Mouse (Mus musculus): ENCODE data around the gene Syn2. TPM values are rescaled to one million over a fixed set of nuclear protein-coding genes. Genes with fewer than 3 reads are reported as not detected.
A peak's percentile ranks its signal among the peaks of the same experiment; 100 is the strongest.

Syn2 gene
- total and polyA plus RNA-seq, 3 experiments: 4.4 to 5.4 (median 4.5) TPM

DNA sequence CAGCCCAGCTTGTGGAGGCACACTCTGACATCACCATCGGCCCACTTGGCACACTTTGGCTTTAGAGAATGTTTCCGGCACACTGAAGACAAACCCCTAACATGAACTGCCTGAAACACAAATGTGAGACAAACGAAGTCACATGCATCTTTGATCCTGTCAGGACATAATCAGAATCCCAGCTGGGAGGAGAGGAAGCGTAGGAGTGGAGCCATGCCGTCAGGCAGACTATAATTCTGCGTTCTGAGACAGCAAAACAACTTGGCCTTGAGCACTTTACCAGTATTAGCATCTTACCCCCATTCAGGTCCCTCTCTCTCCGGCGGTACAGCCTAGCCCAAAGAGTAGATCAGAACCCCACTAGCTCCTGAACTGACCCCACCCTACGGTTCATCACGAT lies 138.6 kb downstream of the Syn2 start:
- H3K36me3 ChIP-seq (ENCODE audit: control insufficient read depth, insufficient read depth, low read length): no peaks in the 10 kb centered on the region; the same call in 1 of the 2 replicates
- H3K27ac ChIP-seq: peak overlapping the region; percentile 85
- peak; percentile 96 for TF ChIP-seq EP300 (IDR thresholded peaks at IDR 0.05; ENCODE audit: insufficient read depth, low read depth, low read length)
- no peak for TF ChIP-seq CTCF (IDR thresholded peaks at IDR 0.05)
- TF ChIP-seq POLR2A (IDR thresholded peaks at IDR 0.05; ENCODE audit: insufficient read depth, low read depth, low read length): 0 out of 2 replicates have a peak, but pooled peaks have one; percentile 35
- H3K27me3 ChIP-seq (ENCODE audit: control insufficient read depth, insufficient read depth, low read length): no peaks in the 10 kb centered on the region
- H3K4me3 ChIP-seq: no peak overlapping the region
- intact Hi-C loops (cut with DNase I): loop anchor here (2.0 to 5.0 kb wide), 2 partner anchors 71 to 154 kb away; no protein-coding TSS in a partner anchor
- peaks cover 21% of the 10 kb centered on the region for H3K4me1 ChIP-seq (ENCODE audit: control insufficient read depth, insufficient read depth, low read length)
- H3K79me2 ChIP-seq (replicated peaks; ENCODE audit: control insufficient read depth, insufficient read depth, low read length): no peaks in the 10 kb centered on the region
- no peak overlapping the region; the same call in 1 of the 2 replicates for H3K9ac ChIP-seq (ENCODE audit: low read depth, low read length)
- DNase-seq: peak; percentile 60
- 58% methylated on average over 10 of the region's 10 CpGs for WGBS

DNA sequence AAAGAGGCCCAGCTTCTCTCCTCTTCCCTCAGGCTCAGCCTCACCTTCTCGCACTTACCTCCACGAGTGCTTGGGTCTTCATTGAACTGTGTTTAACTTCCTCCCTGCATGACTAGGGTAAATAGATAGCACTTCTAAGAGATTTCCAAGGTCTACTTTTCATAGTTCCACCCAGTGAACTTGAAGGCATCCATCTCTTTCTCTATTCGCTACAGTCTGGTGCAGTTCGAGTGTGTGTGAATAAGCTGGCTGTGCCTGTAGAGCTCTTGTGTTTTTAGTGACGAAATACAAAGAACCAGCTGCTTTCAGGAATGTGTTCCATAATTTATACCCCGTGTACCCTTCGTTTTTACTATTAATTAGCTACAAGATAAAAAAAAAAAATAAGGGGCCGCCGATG lies 140.0 kb downstream of the Syn2 start:
- no peak overlapping the region for H3K9ac ChIP-seq (ENCODE audit: low read depth, low read length)
- TF ChIP-seq POLR2A (IDR thresholded peaks at IDR 0.05; ENCODE audit: insufficient read depth, low read depth, low read length) (no peak), EP300 (IDR thresholded peaks at IDR 0.05; ENCODE audit: insufficient read depth, low read depth, low read length) (no peak), CTCF (IDR thresholded peaks at IDR 0.05) (no peak)
- DNase-seq: no peak
- no peaks in the 10 kb centered on the region for H3K27me3 ChIP-seq (ENCODE audit: control insufficient read depth, insufficient read depth, low read length)
- no peak overlapping the region for H3K27ac ChIP-seq
- 84% methylated on average over 9 of the region's 9 CpGs for WGBS
- intact Hi-C loops (cut with DNase I): loop anchor here (5.0 kb wide), 2 partner anchors 43 to 153 kb away; no protein-coding TSS in a partner anchor
- no peaks in the 10 kb centered on the region for H3K79me2 ChIP-seq (replicated peaks; ENCODE audit: control insufficient read depth, insufficient read depth, low read length)
- H3K36me3 ChIP-seq (ENCODE audit: control insufficient read depth, insufficient read depth, low read length): no peaks in the 10 kb centered on the region; the same call in 1 of the 2 replicates
- H3K4me1 ChIP-seq (ENCODE audit: control insufficient read depth, insufficient read depth, low read length): peaks cover 19% of the 10 kb centered on the region
- no peak overlapping the region for H3K4me3 ChIP-seq

- Histone ChIP-seq H3K27ac (no peak overlapping the region), H3K27me3 (ENCODE audit: control insufficient read depth, insufficient read depth, low read length) (no peaks in the 10 kb centered on the region), H3K9ac (ENCODE audit: low read depth, low read length) (no peak overlapping the region), H3K79me2 (replicated peaks; ENCODE audit: control insufficient read depth, insufficient read depth, low read length) (no peaks in the 10 kb centered on the region), H3K4me1 (ENCODE audit: control insufficient read depth, insufficient read depth, low read length) (peaks cover 16% of the 10 kb centered on the region), H3K36me3 (ENCODE audit: control insufficient read depth, insufficient read depth, low read length) (no peaks in the 10 kb centered on the region; the same call in 1 of the 2 replicates), H3K4me3 (no peak overlapping the region)
- WGBS: 95% methylated on average over 10 of the region's 10 CpGs
- no peak for DNase-seq
- TF ChIP-seq CTCF (IDR thresholded peaks at IDR 0.05): no peak
- intact Hi-C loops (cut with DNase I): loop anchor here (5.0 kb wide), 1 partner anchor 42 kb away; no protein-coding TSS in a partner anchor
Measured at GRCm38 (mm10) chr6:115275116-115275815, 140.6 kb downstream of the Syn2 start.

DNA sequence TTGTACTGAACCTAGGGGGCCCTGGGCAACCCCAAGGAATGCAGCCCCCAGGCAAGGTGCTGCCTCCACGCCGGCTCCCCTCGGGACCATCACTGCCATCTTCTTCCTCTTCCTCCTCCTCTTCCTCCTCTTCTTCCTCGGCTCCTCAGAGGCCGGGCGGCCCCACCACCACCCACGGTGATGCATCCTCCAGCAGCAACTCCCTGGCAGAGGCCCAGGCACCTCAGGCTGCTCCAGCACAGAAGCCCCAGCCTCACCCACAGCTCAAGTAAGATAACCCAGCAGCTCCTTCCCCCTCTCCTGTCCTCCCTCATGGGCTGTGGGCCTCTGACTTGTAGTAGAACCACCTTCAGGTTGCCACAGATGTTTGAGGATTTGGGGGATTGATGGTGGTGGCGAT lies 143.4 kb downstream of the Syn2 start:
- Histone ChIP-seq H3K79me2 (replicated peaks; ENCODE audit: control insufficient read depth, insufficient read depth, low read length) (no peaks in the 10 kb centered on the region), H3K4me1 (ENCODE audit: control insufficient read depth, insufficient read depth, low read length) (peaks cover 1% of the 10 kb centered on the region), H3K27me3 (ENCODE audit: control insufficient read depth, insufficient read depth, low read length) (no peaks in the 10 kb centered on the region), H3K9ac (ENCODE audit: low read depth, low read length) (no peak overlapping the region), H3K4me3 (no peak overlapping the region), H3K27ac (no peak overlapping the region), H3K36me3 (ENCODE audit: control insufficient read depth, insufficient read depth, low read length) (no peaks in the 10 kb centered on the region)
- WGBS: 46% methylated on average over 8 of the region's 8 CpGs
- DNase-seq: no peak
- intact Hi-C loops (cut with DNase I): loop anchor here (5.0 kb wide), 1 partner anchor 39 kb away; no protein-coding TSS in a partner anchor
- TF ChIP-seq POLR2A (IDR thresholded peaks at IDR 0.05; ENCODE audit: insufficient read depth, low read depth, low read length) (no peak), EP300 (IDR thresholded peaks at IDR 0.05; ENCODE audit: insufficient read depth, low read depth, low read length) (no peak), CTCF (IDR thresholded peaks at IDR 0.05) (no peak)

DNA sequence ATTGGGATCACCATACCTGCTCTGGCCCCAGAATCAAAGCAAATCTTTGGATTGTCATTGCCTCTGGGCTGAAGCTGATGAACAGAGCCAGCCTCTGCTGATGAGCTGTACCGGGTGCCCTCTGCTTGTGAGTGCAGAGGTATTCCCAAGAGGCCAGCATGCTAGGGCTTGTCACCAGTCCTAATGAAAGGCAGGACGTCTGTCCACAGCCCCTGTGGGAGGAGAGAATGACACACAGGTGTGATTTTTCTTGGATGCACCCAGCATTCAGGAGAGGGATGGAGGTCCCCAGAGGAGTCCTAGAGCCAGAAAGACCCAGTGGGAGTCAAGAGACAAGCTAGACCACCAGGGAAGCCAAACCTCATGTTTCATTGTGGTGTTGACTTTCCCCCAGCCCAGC lies 144.9 kb downstream of the Syn2 start:
- no peaks in the 10 kb centered on the region for H3K79me2 ChIP-seq (replicated peaks; ENCODE audit: control insufficient read depth, insufficient read depth, low read length)
- no peaks in the 10 kb centered on the region for H3K27me3 ChIP-seq (ENCODE audit: control insufficient read depth, insufficient read depth, low read length)
- WGBS: 63% methylated on average over 2 of the region's 2 CpGs

DNA sequence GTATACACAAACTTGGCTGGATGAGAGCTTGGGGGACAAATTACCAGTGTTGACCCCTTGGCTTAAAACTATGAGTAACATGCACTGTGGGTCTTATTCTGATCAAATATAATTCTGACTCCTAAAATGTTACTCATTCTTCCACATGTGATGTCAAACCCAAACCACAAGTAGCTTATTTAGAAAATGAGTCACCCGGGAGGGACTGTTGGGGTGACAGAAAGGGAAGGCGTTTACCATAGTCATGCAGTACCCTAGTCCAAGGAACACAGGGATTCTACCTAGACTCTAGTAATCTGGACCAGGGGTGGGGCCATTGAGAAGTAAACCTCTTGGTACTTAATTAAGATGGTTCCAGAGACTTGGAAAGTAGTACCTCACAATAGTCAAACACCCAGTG lies 149.5 kb downstream of the Syn2 start:
- no peaks in the 10 kb centered on the region; the same call in 1 of the 2 replicates for H3K36me3 ChIP-seq (ENCODE audit: control insufficient read depth, insufficient read depth, low read length)
- H3K79me2 ChIP-seq (replicated peaks; ENCODE audit: control insufficient read depth, insufficient read depth, low read length): no peaks in the 10 kb centered on the region
- no peak overlapping the region for H3K27ac ChIP-seq
- peaks cover 1% of the 10 kb centered on the region for H3K4me1 ChIP-seq (ENCODE audit: control insufficient read depth, insufficient read depth, low read length)
- no peak overlapping the region for H3K4me3 ChIP-seq
- no peak overlapping the region for H3K9ac ChIP-seq (ENCODE audit: low read depth, low read length)
- intact Hi-C loops (cut with DNase I): loop anchor here (5.0 kb wide), 1 partner anchor 48 kb away; no protein-coding TSS in a partner anchor
- TF ChIP-seq POLR2A (IDR thresholded peaks at IDR 0.05; ENCODE audit: insufficient read depth, low read depth, low read length) (no peak), CTCF (IDR thresholded peaks at IDR 0.05) (no peak), EP300 (IDR thresholded peaks at IDR 0.05; ENCODE audit: insufficient read depth, low read depth, low read length) (no peak)
- no peak for DNase-seq
- no peaks in the 10 kb centered on the region for H3K27me3 ChIP-seq (ENCODE audit: control insufficient read depth, insufficient read depth, low read length)
- 85% methylated on average over 2 of the region's 2 CpGs for WGBS

More for the DNA sequence above, 144.9 kb downstream of the Syn2 start:
- no peaks in the 10 kb centered on the region for H3K36me3 ChIP-seq (ENCODE audit: control insufficient read depth, insufficient read depth, low read length)
- H3K9ac ChIP-seq (ENCODE audit: low read depth, low read length): no peak overlapping the region
- no peak overlapping the region for H3K27ac ChIP-seq
- no peaks in the 10 kb centered on the region for H3K4me1 ChIP-seq (ENCODE audit: control insufficient read depth, insufficient read depth, low read length)
- DNase-seq: no peak
- intact Hi-C loops (cut with DNase I): loop anchor here (5.0 kb wide), 2 partner anchors 38 to 53 kb away; no protein-coding TSS in a partner anchor
- no peak overlapping the region for H3K4me3 ChIP-seq
- no peak for TF ChIP-seq CTCF (IDR thresholded peaks at IDR 0.05)
- no peak for TF ChIP-seq EP300 (IDR thresholded peaks at IDR 0.05; ENCODE audit: insufficient read depth, low read depth, low read length)
